Mouse (Mus musculus) central nervous system, embryonic 18 days (tissue): Measurements from ENCODE around the gene Gm904. TPM values are rescaled to one million over a fixed set of nuclear protein-coding genes. Genes with fewer than 3 reads are reported as not detected.

Experiments used
- polyA plus RNA-seq: library from polyadenylated mRNA; depleted of rRNA; stranded (reverse); fragments of >200 nt; gene quantifications from 2 replicates; pipeline ENCODE4 v1.2.3, GENCODE M21; 2012; rRNA removed

Gm904 gene
- polyA plus RNA-seq, result not detected in 2 replicates

DNA sequence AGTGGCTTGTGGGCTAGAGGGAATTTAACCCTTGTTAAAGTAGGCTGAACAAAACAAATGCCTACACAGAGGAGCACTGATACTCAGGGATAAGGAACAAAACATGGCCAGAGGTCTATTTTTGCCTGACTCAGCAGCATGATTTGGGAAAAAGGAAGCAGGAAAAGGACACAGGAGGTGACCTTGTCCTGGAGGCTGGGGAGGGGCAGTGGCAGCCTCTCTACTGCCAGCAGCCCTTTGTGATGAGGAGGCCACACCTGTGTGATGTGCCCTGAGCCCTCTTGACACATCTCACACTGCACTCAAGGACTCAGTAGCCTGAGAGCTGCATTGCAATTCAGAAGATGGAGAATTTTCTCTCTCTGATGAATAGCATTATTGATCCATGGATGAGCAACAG, at the start of gene Gm904:
Gene Gm904, plus strand, starts transcription at position 301 of the 400 bp plus-strand sequence.

Other genes starting within 250 kb of the Gm904 start
- gene Fbxw17, start 225.4 kb upstream of the Gm904 start, polyA plus RNA-seq, result 41.0 and 44.6 TPM in 2 replicates
- gene Gm47429, start 199.3 kb upstream of the Gm904 start, polyA plus RNA-seq, result not detected in 2 replicates
- not detected in 2 replicates for gene Nutm2, start 175.9 kb upstream of the Gm904 start, polyA plus RNA-seq
- gene Gm8765, start 55.1 kb downstream of the Gm904 start, polyA plus RNA-seq, result not detected in 2 replicates